Mouse (Mus musculus) CH12.LX (cell line): Measurements from ENCODE around the gene Zfp454. TPM values are rescaled to one million over a fixed set of nuclear protein-coding genes. Genes with fewer than 3 reads are reported as not detected.

ENCODE experiments used
- DNase-seq: peaks from one replicate; pipeline ENCODE4 v3.0.0-alpha.2; 2013; ENCODE audit errors: extremely low read depth
- H3K27ac ChIP-seq: 2 replicates; pipeline ENCODE4 v1.5.1; 2012; ENCODE audit warnings: low read depth, mild to moderate bottlenecking, control low read depth, moderate library complexity; ENCODE audit not compliant: insufficient read depth
- H3K27me3 ChIP-seq: replicated peaks from 2 replicates; pipeline ENCODE3; 2012; ENCODE audit warnings: inconsistent platforms
- H3K36me3 ChIP-seq, 2 experiments: replicated peaks in 1 of 2; 2 replicates each; pipeline versions ENCODE3 to v1.6.1; 2012; ENCODE audit warnings: inconsistent platforms in 1 of 2, low read length in 1 of 2, mild to moderate bottlenecking in 1 of 2, mixed read lengths in 1 of 2, moderate library complexity in 1 of 2; ENCODE audit not compliant: control insufficient read depth in 1 of 2, insufficient read depth in 1 of 2
- H3K4me1 ChIP-seq, 2 experiments: 2 replicates each; pipeline ENCODE4 v1.6.1; 2012; ENCODE audit warnings: inconsistent platforms in 1 of 2, moderate library complexity in 1 of 2; ENCODE audit not compliant: insufficient read depth in 2 of 2, control insufficient read depth in 1 of 2
- H3K4me2 ChIP-seq: 2 replicates; pipeline ENCODE4 v1.6.1; 2012; ENCODE audit warnings: low read depth, mild to moderate bottlenecking, control low read depth; ENCODE audit not compliant: poor library complexity, insufficient read depth, severe bottlenecking
- H3K4me3 ChIP-seq, 3 experiments: fragments of 150-350 bp in 1 of 3; sonication (generic) in 1 of 3; replicated peaks in 1 of 3; 2 replicates each; pipeline versions ENCODE3 to v1.5.1; 2011 to 2012; ENCODE audit warnings: low read depth in 2 of 3, low read length in 2 of 3, mild to moderate bottlenecking in 2 of 3, moderate library complexity in 2 of 3, control low read depth in 1 of 3, improper control_type of control experiment in 1 of 3, inconsistent platforms in 1 of 3, mixed read lengths in 1 of 3; ENCODE audit not compliant: poor library complexity in 1 of 3
- H3K79me2 ChIP-seq: replicated peaks from 2 replicates; pipeline ENCODE4 v1.6.1; 2012; ENCODE audit warnings: mild to moderate bottlenecking, moderate library complexity; ENCODE audit not compliant: control insufficient read depth, poor library complexity, insufficient read depth, severe bottlenecking; ENCODE audit errors: extremely low read depth
- H3K9ac ChIP-seq: 2 replicates; pipeline ENCODE4 v1.6.1; 2012; ENCODE audit warnings: low read depth, mild to moderate bottlenecking, control low read depth, moderate library complexity; ENCODE audit not compliant: insufficient read depth
- H3K9me3 ChIP-seq: replicated peaks from 2 replicates; pipeline ENCODE3; 2012; ENCODE audit warnings: low read length, inconsistent platforms, mixed read lengths
- BHLHE40 ChIP-seq: IDR thresholded peaks from 2 replicates; pipeline ENCODE4 v1.6.1; 2011; ENCODE audit warnings: mild to moderate bottlenecking, low read depth, low read length, improper control_type of control experiment
- CHD1 ChIP-seq: IDR thresholded peaks from 2 replicates; pipeline ENCODE4 v1.6.1; 2012; ENCODE audit warnings: low read depth, low read length, improper control_type of control experiment, inconsistent platforms
- CHD2 ChIP-seq: IDR thresholded peaks from 2 replicates; pipeline ENCODE4 v1.6.1; 2011; ENCODE audit warnings: low read length, improper control_type of control experiment
- CTCF ChIP-seq, 2 experiments: IDR thresholded peaks in 1 of 2; conservative IDR thresholded peaks in 1 of 2; 2 replicates each; pipeline ENCODE4 v1.5.1; 2011 to 2012; ENCODE audit warnings: low read depth in 2 of 2, low read length in 2 of 2, improper control_type of control experiment in 1 of 2, inconsistent platforms in 1 of 2, mild to moderate bottlenecking in 1 of 2, moderate library complexity in 1 of 2
- ELF1 ChIP-seq: IDR thresholded peaks from 2 replicates; pipeline ENCODE4 v1.6.1; 2014; ENCODE audit warnings: low read depth, mild to moderate bottlenecking, inconsistent platforms, low read length, improper control_type of control experiment
- ETS1 ChIP-seq: conservative IDR thresholded peaks from 2 replicates; pipeline ENCODE4 v1.6.1; 2012; ENCODE audit warnings: low read depth, mild to moderate bottlenecking, inconsistent platforms, low read length, improper control_type of control experiment, moderate library complexity
- GABPA ChIP-seq: IDR thresholded peaks from 2 replicates; pipeline ENCODE4 v1.6.1; 2012; ENCODE audit warnings: low read depth, low read length, improper control_type of control experiment, inconsistent platforms; ENCODE audit not compliant: insufficient replicate concordance
- IRF4 ChIP-seq: IDR thresholded peaks from 2 replicates; pipeline ENCODE4 v1.6.1; 2014; ENCODE audit warnings: low read depth, mild to moderate bottlenecking, inconsistent platforms, low read length, improper control_type of control experiment
- JUN ChIP-seq: IDR thresholded peaks from 2 replicates; pipeline ENCODE4 v1.6.1; 2011; ENCODE audit warnings: low read depth, mild to moderate bottlenecking, low read length, improper control_type of control experiment, moderate library complexity; ENCODE audit not compliant: insufficient read depth
- MAX ChIP-seq: IDR thresholded peaks from 2 replicates; pipeline ENCODE4 v1.6.1; 2011; ENCODE audit warnings: low read length, improper control_type of control experiment
- MAZ ChIP-seq: IDR thresholded peaks from 2 replicates; pipeline ENCODE4 v1.6.1; 2012; ENCODE audit warnings: low read depth, mild to moderate bottlenecking, inconsistent platforms, low read length, improper control_type of control experiment, moderate library complexity
- MEF2A ChIP-seq: IDR thresholded peaks from 2 replicates; pipeline ENCODE4 v1.6.1; 2014; ENCODE audit warnings: low read depth, mild to moderate bottlenecking, inconsistent platforms, low read length, improper control_type of control experiment, borderline replicate concordance
- MXI1 ChIP-seq: IDR thresholded peaks from 2 replicates; pipeline ENCODE4 v1.6.1; 2011; ENCODE audit warnings: mild to moderate bottlenecking, low read depth, low read length, improper control_type of control experiment
- MYC ChIP-seq: IDR thresholded peaks from 2 replicates; pipeline ENCODE4 v1.6.1; 2011; ENCODE audit warnings: low read depth, mild to moderate bottlenecking, improper control_type of control experiment, low read length
- POLR2AphosphoS2 ChIP-seq: IDR thresholded peaks from 2 replicates; pipeline ENCODE4 v1.6.1; 2011; ENCODE audit warnings: low read depth, low read length, improper control_type of control experiment
- RCOR1 ChIP-seq: conservative IDR thresholded peaks from 2 replicates; pipeline ENCODE4 v1.6.1; 2012; ENCODE audit warnings: low read depth, mild to moderate bottlenecking, inconsistent platforms, low read length, improper control_type of control experiment
- SMC3 ChIP-seq: IDR thresholded peaks from 2 replicates; pipeline ENCODE4 v1.6.1; 2011; ENCODE audit warnings: low read depth, low read length, improper control_type of control experiment
- UBTF ChIP-seq: IDR thresholded peaks from 2 replicates; pipeline ENCODE4 v1.6.1; 2012; ENCODE audit warnings: low read depth, mild to moderate bottlenecking, inconsistent platforms, low read length, improper control_type of control experiment, moderate library complexity
- USF1 ChIP-seq: IDR thresholded peaks from 2 replicates; pipeline ENCODE4 v1.6.1; 2014; ENCODE audit warnings: low read depth, mild to moderate bottlenecking, inconsistent platforms, low read length, improper control_type of control experiment
- ZC3H11A ChIP-seq: IDR thresholded peaks from 2 replicates; pipeline ENCODE4 v1.6.1; 2012; ENCODE audit warnings: low read depth, mild to moderate bottlenecking, inconsistent platforms, low read length, improper control_type of control experiment
- ZKSCAN1 ChIP-seq: IDR thresholded peaks from 2 replicates; pipeline ENCODE4 v1.6.1; 2012; ENCODE audit warnings: low read depth, inconsistent platforms, low read length, improper control_type of control experiment, borderline replicate concordance
- ZMIZ1 ChIP-seq: IDR thresholded peaks from 2 replicates; pipeline ENCODE4 v1.6.1; 2012; ENCODE audit warnings: low read depth, mild to moderate bottlenecking, inconsistent platforms, low read length, improper control_type of control experiment
- dilution Hi-C: fragments of 300-500 bp; cut with MboI; formaldehyde crosslinking; loops from 2 replicates; pipeline ENCODE4 v1.14.3; 2020; ENCODE audit warnings: low sequenced_read_pairs; ENCODE audit not compliant: extremely low pct_unique_long_range_greater_than_20kb, extremely low pct_ligation_motif_present
- in situ Hi-C: fragments of 300-500 bp; cut with MboI; formaldehyde crosslinking; loops from 3 replicates; pipeline ENCODE4 v1.14.3; 2019; ENCODE audit warnings: low sequenced_read_pairs, low pct_ligation_motif_present, low pct_unique_long_range_greater_than_20kb, mixed read lengths
- polyA plus RNA-seq: library from polyadenylated mRNA; unstranded; fragments of >175 nt; gene quantifications from 2 replicates; pipeline ENCODE4 v1.2.1, GENCODE M21; 2012; ENCODE audit warnings: low read depth; ENCODE audit not compliant: insufficient read length
- total RNA-seq, 2 experiments: library from RNA; depleted of rRNA; stranded (reverse); fragments of 300-350 nt in 1 of 2; fragments of >200 nt in 1 of 2; gene quantifications; 2 replicates each; pipeline ENCODE4 v1.2.3; 2012 to 2014

The Zfp454 gene
- total and polyA plus RNA-seq, 3 experiments = not detected

GRCm38 (mm10) chr11:50913301-50913700 lies 25.9 kb upstream of the Zfp454 start:
- in situ Hi-C loops = no loop called here
- H3K4me2 ChIP-seq = no peak overlapping the region
- no peak overlapping the region for H3K4me3 ChIP-seq
- no peaks in the 10 kb centered on the region for H3K79me2 ChIP-seq
- peaks cover 27% of the 10 kb centered on the region for H3K9me3 ChIP-seq
- H3K4me1 ChIP-seq = no peaks in the 10 kb centered on the region
- H3K27me3 ChIP-seq = peaks cover 70% of the 10 kb centered on the region
- dilution Hi-C loops = no loop called here
- TF ChIP-seq JUN (no peak), ZKSCAN1 (no peak), CHD1 (no peak), CHD2 (no peak), SMC3 (no peak), MYC (no peak), MEF2A (no peak), USF1 (no peak), BHLHE40 (no peak), ZC3H11A (no peak)
- H3K36me3 ChIP-seq = no peaks in the 10 kb centered on the region
- no peak overlapping the region for H3K27ac ChIP-seq
- H3K9ac ChIP-seq = no peak overlapping the region
- DNase-seq = no peak

GRCm38 (mm10) chr11:50908136-50908535 lies 20.7 kb upstream of the Zfp454 start:
- in situ Hi-C loops (no loop called here), dilution Hi-C loops (no loop called here)
- Histone ChIP-seq H3K9me3 (peaks cover 28% of the 10 kb centered on the region), H3K4me2 (no peak overlapping the region), H3K4me3 (no peak overlapping the region), H3K4me1 (no peaks in the 10 kb centered on the region), H3K27ac (no peak overlapping the region), H3K9ac (no peak overlapping the region), H3K27me3 (peaks cover 71% of the 10 kb centered on the region), H3K36me3 (no peaks in the 10 kb centered on the region), H3K79me2 (no peaks in the 10 kb centered on the region)
- TF ChIP-seq MEF2A = no peak
- no peak for TF ChIP-seq CHD2
- TF ChIP-seq CTCF (conservative IDR thresholded peaks at IDR 0.05 in 1 of 2, IDR thresholded peaks at IDR 0.05 in 1 of 2; ENCODE audit: low read depth in 2 of 2, low read length in 2 of 2) = no peak
- TF ChIP-seq ELF1 = no peak
- TF ChIP-seq UBTF = no peak
- no peak for TF ChIP-seq MAX
- no peak for TF ChIP-seq ETS1
- TF ChIP-seq ZC3H11A = no peak
- no peak for TF ChIP-seq IRF4
- no peak for TF ChIP-seq POLR2AphosphoS2
- TF ChIP-seq ZMIZ1 = no peak
- no peak for TF ChIP-seq MXI1
- TF ChIP-seq MAZ = no peak
- no peak for TF ChIP-seq CHD1
- TF ChIP-seq GABPA = no peak
- no peak for TF ChIP-seq BHLHE40
- TF ChIP-seq RCOR1 = no peak
- DNase-seq = no peak
